Mouse (Mus musculus): ENCODE measurements around the gene Bhmt. TPM values are rescaled to one million over a fixed set of nuclear protein-coding genes. Genes with fewer than 3 reads are reported as not detected.

The Bhmt gene
- total and polyA plus RNA-seq, 3 experiments, result not detected

DNA sequence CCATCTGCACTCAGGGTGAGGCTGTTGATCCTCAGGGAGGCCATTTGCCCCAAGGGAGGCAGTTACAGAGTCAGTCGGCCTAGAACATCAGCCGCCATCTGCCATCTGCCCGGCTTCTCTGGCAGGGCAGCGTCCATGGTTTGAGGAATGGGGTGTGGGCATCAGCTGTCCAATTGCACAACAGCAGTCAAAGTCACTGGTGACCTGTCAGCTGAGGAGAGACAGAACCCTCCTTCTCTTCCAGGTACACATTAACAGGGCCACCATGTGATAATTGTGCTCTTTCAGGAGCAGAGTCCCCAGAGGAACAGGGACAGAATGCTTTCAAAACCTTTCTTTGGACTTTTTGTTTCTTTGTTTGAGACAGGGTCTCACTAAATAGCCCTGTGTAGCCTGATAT, 34.6 kb upstream of the Bhmt start:
- TF ChIP-seq RAD21 (IDR thresholded peaks at IDR 0.05; ENCODE audit: low read depth, low read length) (no peak), ZKSCAN1 (IDR thresholded peaks at IDR 0.05; ENCODE audit: borderline replicate concordance, low read depth, low read length) (no peak), RCOR1 (conservative IDR thresholded peaks at IDR 0.05; ENCODE audit: low read depth, low read length) (no peak), CHD2 (IDR thresholded peaks at IDR 0.05; ENCODE audit: low read length) (no peak), BHLHE40 (IDR thresholded peaks at IDR 0.05; ENCODE audit: low read depth, low read length) (no peak), TBP (conservative IDR thresholded peaks at IDR 0.05; ENCODE audit: low read depth, low read length) (no peak), CTCF (conservative IDR thresholded peaks at IDR 0.05 in 1 of 2, IDR thresholded peaks at IDR 0.05 in 1 of 2; ENCODE audit: low read depth in 2 of 2, low read length in 2 of 2) (no peak), MAZ (IDR thresholded peaks at IDR 0.05; ENCODE audit: low read depth, low read length) (no peak), ZMIZ1 (IDR thresholded peaks at IDR 0.05; ENCODE audit: low read depth, low read length) (no peak), SMC3 (IDR thresholded peaks at IDR 0.05; ENCODE audit: low read depth, low read length) (no peak), USF2 (conservative IDR thresholded peaks at IDR 0.05; ENCODE audit: low read depth, low read length) (no peak)
- in situ Hi-C loops (cut with MboI; ENCODE audit: low pct_ligation_motif_present, low pct_unique_long_range_greater_than_20kb, low sequenced_read_pairs), result no loop called here
- no peaks in the 10 kb centered on the region for H3K79me2 ChIP-seq (replicated peaks; ENCODE audit: control insufficient read depth, extremely low read depth, insufficient read depth, poor library complexity, severe bottlenecking)
- no peak overlapping the region for H3K9ac ChIP-seq (ENCODE audit: insufficient read depth, low read depth)
- dilution Hi-C loops (cut with MboI; ENCODE audit: extremely low pct_ligation_motif_present, extremely low pct_unique_long_range_greater_than_20kb, low sequenced_read_pairs), result no loop called here
- H3K27me3 ChIP-seq (replicated peaks), result no peaks in the 10 kb centered on the region
- DNase-seq (ENCODE audit: extremely low read depth), result no peak
- H3K4me1 ChIP-seq (ENCODE audit: control insufficient read depth in 1 of 2, insufficient read depth in 2 of 2), result no peaks in the 10 kb centered on the region
- no peak overlapping the region for H3K27ac ChIP-seq (ENCODE audit: insufficient read depth, low read depth)
- no peaks in the 10 kb centered on the region for H3K9me3 ChIP-seq (replicated peaks; ENCODE audit: low read length)
- H3K36me3 ChIP-seq (replicated peaks in 1 of 2; ENCODE audit: control insufficient read depth in 1 of 2, insufficient read depth in 1 of 2, low read length in 1 of 2), result no peaks in the 10 kb centered on the region
- no peak overlapping the region for H3K4me2 ChIP-seq (ENCODE audit: insufficient read depth, low read depth, poor library complexity, severe bottlenecking)
- H3K4me3 ChIP-seq (replicated peaks in 1 of 3; ENCODE audit: low read depth in 2 of 3, low read length in 2 of 3, poor library complexity in 1 of 3), result no peak overlapping the region

GRCm38 (mm10) chr13:93667586-93667985, 29.8 kb upstream of the Bhmt start:
- H3K9ac ChIP-seq (ENCODE audit: insufficient read depth, low read depth), result no peak overlapping the region
- H3K27ac ChIP-seq (ENCODE audit: insufficient read depth, low read depth), result no peak overlapping the region
- no peaks in the 10 kb centered on the region for H3K27me3 ChIP-seq (replicated peaks)
- in situ Hi-C loops (cut with MboI; ENCODE audit: low pct_ligation_motif_present, low pct_unique_long_range_greater_than_20kb, low sequenced_read_pairs), result no loop called here
- H3K9me3 ChIP-seq (replicated peaks; ENCODE audit: low read length), result no peaks in the 10 kb centered on the region
- H3K36me3 ChIP-seq (replicated peaks in 1 of 2; ENCODE audit: control insufficient read depth in 1 of 2, insufficient read depth in 1 of 2, low read length in 1 of 2), result no peaks in the 10 kb centered on the region
- H3K4me3 ChIP-seq (replicated peaks in 1 of 3; ENCODE audit: low read depth in 2 of 3, low read length in 2 of 3, poor library complexity in 1 of 3), result no peak overlapping the region
- H3K4me2 ChIP-seq (ENCODE audit: insufficient read depth, low read depth, poor library complexity, severe bottlenecking), result no peak overlapping the region
- no peaks in the 10 kb centered on the region for H3K4me1 ChIP-seq (ENCODE audit: control insufficient read depth in 1 of 2, insufficient read depth in 2 of 2)
- no peaks in the 10 kb centered on the region for H3K79me2 ChIP-seq (replicated peaks; ENCODE audit: control insufficient read depth, extremely low read depth, insufficient read depth, poor library complexity, severe bottlenecking)
- TF ChIP-seq MXI1 (IDR thresholded peaks at IDR 0.05; ENCODE audit: low read depth, low read length) (no peak), USF1 (IDR thresholded peaks at IDR 0.05; ENCODE audit: low read depth, low read length) (no peak), POLR2AphosphoS2 (IDR thresholded peaks at IDR 0.05; ENCODE audit: low read depth, low read length) (no peak), ZKSCAN1 (IDR thresholded peaks at IDR 0.05; ENCODE audit: borderline replicate concordance, low read depth, low read length) (no peak), TCF12 (IDR thresholded peaks at IDR 0.05; ENCODE audit: low read depth, low read length) (no peak), GABPA (IDR thresholded peaks at IDR 0.05; ENCODE audit: insufficient replicate concordance, low read depth, low read length) (no peak), IRF4 (IDR thresholded peaks at IDR 0.05; ENCODE audit: low read depth, low read length) (no peak), HCFC1 (IDR thresholded peaks at IDR 0.05; ENCODE audit: low read depth, low read length) (no peak), CHD1 (IDR thresholded peaks at IDR 0.05; ENCODE audit: low read depth, low read length) (no peak), JUND (conservative IDR thresholded peaks at IDR 0.05; ENCODE audit: low read depth, low read length) (no peak), USF2 (conservative IDR thresholded peaks at IDR 0.05; ENCODE audit: low read depth, low read length) (no peak), MAX (IDR thresholded peaks at IDR 0.05; ENCODE audit: low read length) (no peak)
- DNase-seq (ENCODE audit: extremely low read depth), result no peak
- dilution Hi-C loops (cut with MboI; ENCODE audit: extremely low pct_ligation_motif_present, extremely low pct_unique_long_range_greater_than_20kb, low sequenced_read_pairs), result no loop called here
